Mouse (Mus musculus) kidney, postnatal 25 days (tissue): ENCODE measurements around the gene Ccdc86.

Experiments used
- DNase-seq, 2 experiments: peaks; one replicate each; pipeline ENCODE4 v3.0.0; 2021; ENCODE audit warnings: mixed read lengths in 2 of 2

Gene Ccdc86

DNA sequence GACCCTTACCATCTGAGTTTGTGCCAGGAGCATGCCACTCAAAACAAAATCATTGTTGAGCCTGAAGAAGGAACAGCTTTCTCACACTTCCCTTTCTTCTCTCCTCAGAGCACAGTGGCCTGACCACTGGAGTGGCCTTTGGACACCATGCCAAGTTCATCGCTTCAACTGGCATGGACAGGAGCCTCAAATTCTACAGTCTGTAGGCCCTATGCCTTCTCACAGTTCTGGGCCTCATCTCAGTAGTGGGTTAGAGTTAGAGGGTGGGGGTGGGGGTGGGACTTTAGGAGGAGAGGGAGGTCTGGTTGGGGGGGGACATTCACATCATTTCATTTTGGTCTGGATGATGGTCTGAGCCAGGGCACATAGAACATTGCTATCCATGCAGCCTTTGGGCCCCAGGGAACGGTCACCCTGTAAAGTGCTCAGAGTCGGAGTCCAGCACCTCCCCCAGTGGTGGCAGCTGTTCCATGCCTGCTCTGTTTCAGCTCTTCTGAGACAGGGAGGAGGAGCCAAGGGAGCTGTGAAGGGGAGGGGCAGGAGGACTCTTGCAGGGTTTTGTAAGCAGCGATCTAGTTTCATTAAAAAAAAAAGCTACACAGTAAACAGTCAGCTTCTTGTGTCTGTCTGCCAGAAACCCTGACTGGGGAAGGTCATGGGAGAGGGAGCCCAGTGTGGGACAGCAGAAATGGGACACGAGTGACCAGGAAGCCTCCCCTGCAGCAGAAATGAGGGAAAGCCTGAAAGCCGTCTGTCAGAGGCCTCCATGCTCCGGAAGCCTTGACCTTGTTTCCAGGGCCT is 43.9 kb downstream of the Ccdc86 start:
- peak; percentile 74 to 88 for DNase-seq

DNA sequence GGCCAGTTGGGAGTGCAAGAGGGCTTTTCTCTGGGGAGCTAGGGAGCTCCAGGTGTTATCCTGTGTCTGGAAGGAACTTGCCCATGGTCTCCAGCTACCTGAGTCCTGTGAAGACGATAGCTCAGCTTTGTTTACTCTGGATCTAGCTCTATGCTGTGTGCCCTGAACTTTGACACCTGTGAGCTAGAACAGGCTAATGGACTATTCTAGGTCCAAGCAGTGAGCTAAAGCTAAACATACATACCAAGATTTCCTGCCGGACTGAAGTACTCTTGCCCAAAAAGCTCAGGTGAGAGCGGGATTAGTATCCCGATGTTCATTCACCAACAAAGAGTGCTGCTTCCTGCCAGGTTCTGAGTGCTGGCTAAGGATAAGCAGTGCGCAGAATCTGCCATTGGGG is 44.6 kb downstream of the Ccdc86 start:
- no peak for DNase-seq

DNA sequence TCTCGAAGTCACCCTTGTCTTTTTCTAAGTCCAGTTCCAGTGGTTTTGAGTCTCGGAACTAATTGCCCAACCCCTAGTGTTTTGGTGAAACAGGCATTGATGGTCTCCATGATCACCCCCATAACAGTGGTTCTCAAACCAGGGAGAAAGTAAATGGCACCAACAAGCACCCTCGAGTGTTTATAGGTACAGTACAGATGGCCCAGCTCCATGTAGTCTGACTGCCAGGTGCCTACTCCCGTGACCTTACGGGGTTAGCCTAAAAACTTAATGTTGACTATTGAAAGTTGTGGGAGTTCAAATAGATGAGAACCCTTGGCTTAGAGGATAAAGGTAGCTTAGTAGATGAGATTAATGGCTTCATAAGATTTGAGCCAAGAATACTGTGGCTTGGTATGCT is 48.0 kb downstream of the Ccdc86 start:
- no peak for DNase-seq

DNA sequence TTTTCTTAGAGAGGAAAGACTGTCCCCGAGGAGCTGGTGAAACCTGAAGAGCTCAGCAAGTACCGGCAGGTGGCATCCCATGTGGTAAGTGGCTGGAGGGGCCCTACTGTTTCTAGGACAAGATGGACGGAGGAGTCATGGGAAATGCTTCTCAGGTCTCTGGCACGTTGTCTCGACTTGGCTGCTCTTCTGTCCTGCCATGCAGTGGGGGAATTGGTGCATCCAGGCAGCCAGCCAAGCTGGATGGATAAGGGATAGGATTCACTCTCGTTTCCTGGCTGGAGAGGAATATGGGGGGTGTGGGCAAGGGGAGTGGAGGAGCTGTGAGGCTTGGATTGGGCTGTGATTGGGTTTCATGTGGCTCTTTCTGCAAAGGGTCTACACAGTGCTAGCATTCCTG is 48.8 kb downstream of the Ccdc86 start:
- DNase-seq = no peak

DNA sequence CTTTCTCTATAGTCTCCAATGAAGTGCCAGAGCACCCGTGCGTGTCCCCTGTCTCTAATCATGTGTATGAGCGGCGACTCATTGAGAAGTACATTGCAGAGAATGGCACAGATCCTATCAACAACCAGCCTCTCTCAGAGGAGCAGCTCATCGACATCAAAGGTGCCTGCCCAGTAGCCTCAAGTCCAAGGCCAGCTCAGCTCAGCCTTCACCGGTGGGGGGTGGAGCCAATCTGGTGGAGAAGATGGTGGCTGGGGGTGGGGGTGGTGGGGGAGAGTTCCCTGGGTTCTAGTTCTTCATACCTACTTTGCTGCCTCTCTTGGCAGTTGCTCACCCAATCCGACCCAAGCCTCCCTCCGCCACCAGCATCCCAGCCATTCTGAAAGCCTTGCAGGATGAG is 51.6 kb downstream of the Ccdc86 start:
- DNase-seq = no peak

DNA sequence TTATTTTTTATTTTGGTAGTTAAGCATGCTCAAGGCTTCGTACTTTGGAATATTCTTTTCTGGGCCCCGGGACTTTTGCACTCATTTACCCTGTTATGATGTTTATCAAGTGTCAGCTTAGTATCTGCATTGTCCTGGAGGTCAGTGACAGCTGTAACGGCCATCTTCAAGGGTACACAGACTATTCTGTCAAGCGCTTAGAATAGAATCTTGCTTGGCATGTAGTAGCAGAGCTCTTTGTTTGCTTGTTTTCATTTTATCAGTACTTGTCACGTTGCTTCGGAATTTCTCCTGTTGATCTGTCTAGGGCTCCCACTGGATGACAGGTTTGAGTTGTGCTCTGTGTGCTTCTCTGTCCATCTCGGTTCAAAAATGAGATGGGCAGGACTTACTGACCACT is 52.2 kb downstream of the Ccdc86 start:
- DNase-seq = no peak

DNA sequence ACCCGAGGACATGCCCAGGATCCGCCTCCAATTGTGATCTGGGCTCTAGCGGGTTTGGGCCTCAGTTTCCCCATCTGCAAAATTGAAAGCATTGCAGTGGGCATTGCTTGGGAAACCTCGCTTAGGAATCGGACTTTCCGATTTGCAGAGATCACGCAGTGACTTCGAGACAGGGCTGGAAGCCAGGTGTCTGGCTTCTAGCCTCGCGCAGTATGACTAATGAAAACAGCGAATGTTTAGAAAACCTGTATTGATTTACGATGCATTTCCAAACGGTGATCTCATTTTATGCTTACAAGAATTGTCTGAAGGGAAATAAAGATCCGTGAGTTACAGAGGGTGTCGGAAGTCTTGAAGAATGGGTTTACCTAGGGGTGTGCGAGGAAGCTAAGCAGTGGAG is 53.4 kb downstream of the Ccdc86 start:
- DNase-seq = no peak

DNA sequence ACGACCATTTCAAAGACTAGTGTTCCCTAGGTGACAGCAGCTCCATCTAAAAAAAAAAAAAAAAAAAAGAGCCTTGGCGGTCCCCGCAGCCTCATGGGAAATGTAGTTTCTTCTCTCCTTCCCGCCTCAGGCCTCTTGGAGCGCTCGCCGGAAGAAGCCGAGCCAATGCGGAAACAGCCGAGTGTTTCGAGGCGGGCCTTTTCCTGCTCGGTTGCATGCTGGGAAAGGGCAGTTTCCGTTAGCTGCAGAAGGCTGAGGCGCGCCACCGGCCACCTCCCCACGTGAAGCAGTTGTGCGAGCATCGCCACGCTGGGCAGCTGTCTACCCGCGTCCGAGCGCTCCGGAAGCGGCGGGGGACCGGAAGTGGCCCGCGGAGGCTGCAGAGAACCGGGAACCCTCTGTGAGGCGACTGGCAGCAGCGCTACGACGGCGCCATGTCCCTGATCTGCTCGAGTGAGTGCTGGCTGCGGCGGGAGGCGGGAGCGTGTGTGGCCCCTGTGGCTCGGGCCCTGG is 54.0 kb downstream of the Ccdc86 start, which contains the start of gene Prpf19:
Prpf19 (plus strand) TSS at position 216 of the 513 bp plus-strand sequence.
- peak; percentile 98 to 99 for DNase-seq

DNA sequence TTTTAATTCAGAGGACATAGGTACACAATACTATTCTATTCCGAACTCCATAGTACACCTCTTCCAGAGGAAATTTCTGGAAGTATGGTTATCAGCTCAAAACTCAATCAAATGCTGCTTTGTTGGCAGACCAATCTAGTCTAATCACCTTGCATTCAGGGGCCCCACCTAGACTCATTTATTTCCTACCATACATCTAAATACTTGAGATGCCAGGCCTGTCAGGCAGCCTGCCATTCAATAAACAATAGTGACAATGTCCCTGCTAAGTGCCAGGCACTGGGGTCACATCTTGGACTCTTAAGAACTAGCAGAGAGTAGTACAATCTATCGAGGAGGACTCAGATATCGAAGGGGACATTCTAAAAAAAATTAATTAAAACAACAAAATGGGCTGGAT is 56.9 kb downstream of the Ccdc86 start:
- no peak for DNase-seq
